Mouse (Mus musculus) limb, embryonic 15.5 days (tissue): ENCODE measurements at regions not wholly inside any gene's neighbourhood (a gene's known extent, or its start where the extent isn't known, plus 50 kb on each side); places are given as distances from the start of the nearest gene placed in this dataset.
A peak's percentile ranks its signal among the peaks of the same experiment; 100 is the strongest.

Source experiments
- ATAC-seq: fragments of 200-750 bp; cut with Nextera tagmentation; 2 replicates; pipeline ENCODE4 v1.8.0; 2017; ENCODE audit warnings: low read depth, moderate TSS enrichment; ENCODE audit not compliant: insufficient number of reproducible peaks, low FRiP score, low TSS enrichment
- H3K27ac ChIP-seq: fragments of 300-500 bp; sonication (generic); 2 replicates; pipeline ENCODE4 v1.5.1; 2015; ENCODE audit warnings: moderate library complexity, mild to moderate bottlenecking, inconsistent platforms
- H3K27me3 ChIP-seq: fragments of 300-500 bp; sonication (generic); 2 replicates; pipeline ENCODE4 v1.6.1; 2015; ENCODE audit warnings: inconsistent platforms
- H3K36me3 ChIP-seq: fragments of 300-500 bp; sonication (generic); 2 replicates; pipeline ENCODE4 v1.6.1; 2015; ENCODE audit warnings: inconsistent platforms
- H3K4me1 ChIP-seq: fragments of 300-500 bp; sonication (generic); 2 replicates; pipeline ENCODE4 v1.6.1; 2015; ENCODE audit warnings: inconsistent platforms
- H3K4me2 ChIP-seq: fragments of 300-500 bp; sonication (generic); 2 replicates; pipeline ENCODE4 v1.6.1; 2015; ENCODE audit warnings: mild to moderate bottlenecking, inconsistent platforms
- H3K4me3 ChIP-seq: fragments of 300-500 bp; sonication (generic); 2 replicates; pipeline ENCODE4 v1.5.1; 2015; ENCODE audit warnings: mild to moderate bottlenecking, inconsistent platforms
- H3K9ac ChIP-seq: fragments of 300-500 bp; sonication (generic); 2 replicates; pipeline ENCODE4 v1.6.1; 2015; ENCODE audit warnings: inconsistent platforms
- H3K9me3 ChIP-seq: fragments of 300-500 bp; sonication (generic); 2 replicates; pipeline ENCODE4 v1.6.1; 2016; ENCODE audit warnings: inconsistent platforms
- WGBS: fragments of 180-500 bp; shearing (Covaris S2); methylation state at CpG from one replicate; pipeline ENCODE4 v1.1.7; 2015; 5-methylcytosine and 5-hydroxymethylcytosine counted together

GRCm38 (mm10) chr5:119739386-119739785 is 68.9 kb downstream of the Tbx3 start:
- Histone ChIP-seq H3K4me3 (no peak overlapping the region), H3K27ac (no peak overlapping the region), H3K4me1 (no peaks in the 10 kb centered on the region), H3K9me3 (no peaks in the 10 kb centered on the region), H3K9ac (no peak overlapping the region), H3K27me3 (peaks cover 13% of the 10 kb centered on the region), H3K4me2 (no peak overlapping the region), H3K36me3 (no peaks in the 10 kb centered on the region)
- 77% methylated on average over 4 of the region's 4 CpGs for WGBS
- no peak for ATAC-seq

- WGBS, result 3% methylated on average over 6 of the region's 6 CpGs
- H3K4me2 ChIP-seq, result peak overlapping the region; percentile 27; the same call in 1 of the 2 replicates
- ATAC-seq, result no peak; the same call in 1 of the 2 replicates
Measured at GRCm38 (mm10) chr5:119741116-119741515, 70.6 kb downstream of the Tbx3 start.

GRCm38 (mm10) chr5:119743733-119744132 is 73.3 kb downstream of the Tbx3 start:
- peaks cover 9% of the 10 kb centered on the region for H3K4me1 ChIP-seq
- WGBS, result 74% methylated on average over 10 of the region's 10 CpGs
- H3K4me2 ChIP-seq, result no peak overlapping the region
- H3K4me3 ChIP-seq, result no peak overlapping the region
- H3K27ac ChIP-seq, result no peak overlapping the region
- no peak for ATAC-seq
- no peaks in the 10 kb centered on the region for H3K36me3 ChIP-seq
- H3K27me3 ChIP-seq, result peaks cover 38% of the 10 kb centered on the region
- H3K9ac ChIP-seq, result no peak overlapping the region
- no peaks in the 10 kb centered on the region for H3K9me3 ChIP-seq

More at GRCm38 (mm10) chr5:119741116-119741515, 70.6 kb downstream of the Tbx3 start:
- H3K9ac ChIP-seq, result no peak overlapping the region
- peaks cover 18% of the 10 kb centered on the region for H3K27me3 ChIP-seq
- no peaks in the 10 kb centered on the region for H3K36me3 ChIP-seq
- no peaks in the 10 kb centered on the region for H3K4me1 ChIP-seq
- H3K9me3 ChIP-seq, result no peaks in the 10 kb centered on the region
- H3K4me3 ChIP-seq, result no peak overlapping the region
- H3K27ac ChIP-seq, result no peak overlapping the region

DNA sequence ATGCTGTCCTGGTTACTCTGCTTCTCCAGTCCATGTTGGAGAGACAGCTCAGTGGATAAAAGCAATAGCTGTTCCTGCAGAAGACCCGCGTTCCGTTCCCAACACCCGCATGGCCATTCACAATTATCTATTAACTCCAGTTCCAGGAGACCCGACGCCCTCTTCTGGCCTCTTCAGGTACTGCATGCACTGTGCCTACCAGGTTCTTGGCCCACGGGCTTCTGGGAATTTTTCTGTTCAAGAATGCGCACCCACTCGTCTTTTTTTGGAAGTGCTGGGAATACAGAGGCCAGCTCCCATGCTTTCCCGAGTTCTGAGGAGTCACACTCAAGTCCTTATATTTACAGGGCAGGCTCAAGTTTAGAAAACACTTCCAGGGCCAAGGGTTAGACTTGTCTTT is 76.6 kb downstream of the Tbx3 start:
- WGBS, result 72% methylated on average over 10 of the region's 10 CpGs
- peaks cover 56% of the 10 kb centered on the region for H3K27me3 ChIP-seq
- peaks cover 10% of the 10 kb centered on the region for H3K4me1 ChIP-seq
- no peak overlapping the region for H3K27ac ChIP-seq
- H3K4me2 ChIP-seq, result no peak overlapping the region
- no peak overlapping the region for H3K4me3 ChIP-seq
- H3K9me3 ChIP-seq, result no peaks in the 10 kb centered on the region
- H3K9ac ChIP-seq, result no peak overlapping the region
- H3K36me3 ChIP-seq, result no peaks in the 10 kb centered on the region
- ATAC-seq, result no peak

- H3K27me3 ChIP-seq, result peaks cover 48% of the 10 kb centered on the region
- ATAC-seq, result no peak
- H3K4me3 ChIP-seq, result peak overlapping the region; percentile 19
- WGBS, result 2% methylated on average over 21 of the region's 21 CpGs
- no peaks in the 10 kb centered on the region for H3K36me3 ChIP-seq
- no peaks in the 10 kb centered on the region for H3K9me3 ChIP-seq
- peak overlapping the region; percentile 31 for H3K4me2 ChIP-seq
- no peak overlapping the region for H3K9ac ChIP-seq
- H3K4me1 ChIP-seq, result peaks cover 10% of the 10 kb centered on the region
- no peak overlapping the region for H3K27ac ChIP-seq
Measured at GRCm38 (mm10) chr5:119748667-119749066, 78.2 kb downstream of the Tbx3 start.

- Histone ChIP-seq H3K27ac (no peak overlapping the region), H3K4me3 (no peak overlapping the region), H3K4me2 (peak overlapping the region; percentile 31; the same call in 1 of the 2 replicates), H3K9me3 (no peaks in the 10 kb centered on the region), H3K27me3 (peaks cover 48% of the 10 kb centered on the region), H3K36me3 (no peaks in the 10 kb centered on the region), H3K9ac (no peak overlapping the region), H3K4me1 (peaks cover 10% of the 10 kb centered on the region)
- ATAC-seq, result no peak
- WGBS, result 10% methylated on average over 15 of the region's 17 CpGs
Measured at GRCm38 (mm10) chr5:119749153-119749552, 78.7 kb downstream of the Tbx3 start.

- Histone ChIP-seq H3K9me3 (no peaks in the 10 kb centered on the region), H3K4me1 (peaks cover 8% of the 10 kb centered on the region; the same call in 1 of the 2 replicates), H3K4me3 (no peak overlapping the region), H3K4me2 (no peak overlapping the region), H3K27ac (no peak overlapping the region), H3K9ac (no peak overlapping the region), H3K27me3 (peaks cover 6% of the 10 kb centered on the region), H3K36me3 (no peaks in the 10 kb centered on the region)
- peak; percentile 35; the same call in 1 of the 2 replicates for ATAC-seq
- 14% methylated on average over 9 of the region's 9 CpGs for WGBS
Measured at GRCm38 (mm10) chr5:119755782-119756181, 76.7 kb upstream of the Tbx5 start.

- Histone ChIP-seq H3K9me3 (no peaks in the 10 kb centered on the region), H3K36me3 (no peaks in the 10 kb centered on the region), H3K27ac (no peak overlapping the region), H3K4me2 (no peak overlapping the region), H3K4me3 (no peak overlapping the region), H3K4me1 (peaks cover 12% of the 10 kb centered on the region), H3K27me3 (no peaks in the 10 kb centered on the region), H3K9ac (no peak overlapping the region)
- 75% methylated on average over 4 of the region's 4 CpGs for WGBS
- no peak for ATAC-seq
Measured at GRCm38 (mm10) chr5:119758880-119759279, 73.6 kb upstream of the Tbx5 start.

- WGBS, result 79% methylated on average over 4 of the region's 4 CpGs
- H3K4me1 ChIP-seq, result peaks cover 9% of the 10 kb centered on the region
- no peak for ATAC-seq
- no peak overlapping the region for H3K4me3 ChIP-seq
- H3K9ac ChIP-seq, result no peak overlapping the region
- H3K4me2 ChIP-seq, result no peak overlapping the region
- H3K9me3 ChIP-seq, result no peaks in the 10 kb centered on the region
- H3K36me3 ChIP-seq, result no peaks in the 10 kb centered on the region
- peaks cover 10% of the 10 kb centered on the region; the same call in 1 of the 2 replicates for H3K27me3 ChIP-seq
- H3K27ac ChIP-seq, result no peak overlapping the region
Measured at GRCm38 (mm10) chr5:119762102-119762501, 70.4 kb upstream of the Tbx5 start.

- Histone ChIP-seq H3K27me3 (peaks cover 18% of the 10 kb centered on the region; the same call in 1 of the 2 replicates), H3K27ac (no peak overlapping the region; the same call in 1 of the 2 replicates), H3K9me3 (no peaks in the 10 kb centered on the region), H3K36me3 (no peaks in the 10 kb centered on the region), H3K9ac (no peak overlapping the region), H3K4me1 (peaks cover 13% of the 10 kb centered on the region), H3K4me2 (no peak overlapping the region), H3K4me3 (no peak overlapping the region)
- ATAC-seq, result peak; percentile 54; the same call in 1 of the 2 replicates
- WGBS, result 22% methylated on average over 7 of the region's 7 CpGs
Measured at GRCm38 (mm10) chr5:119763337-119763736, 69.1 kb upstream of the Tbx5 start.

GRCm38 (mm10) chr5:119766372-119766771 is 66.1 kb upstream of the Tbx5 start:
- H3K27me3 ChIP-seq, result peaks cover 24% of the 10 kb centered on the region; the same call in 1 of the 2 replicates
- H3K27ac ChIP-seq, result no peak overlapping the region
- H3K4me3 ChIP-seq, result no peak overlapping the region
- H3K4me1 ChIP-seq, result peaks cover 13% of the 10 kb centered on the region
- H3K36me3 ChIP-seq, result no peaks in the 10 kb centered on the region
- 0 out of 2 replicates have a peak, but pooled peaks have one; percentile 38 for ATAC-seq
- no peak overlapping the region for H3K9ac ChIP-seq
- H3K4me2 ChIP-seq, result no peak overlapping the region
- WGBS, result 27% methylated on average over 13 of the region's 13 CpGs
- H3K9me3 ChIP-seq, result no peaks in the 10 kb centered on the region

DNA sequence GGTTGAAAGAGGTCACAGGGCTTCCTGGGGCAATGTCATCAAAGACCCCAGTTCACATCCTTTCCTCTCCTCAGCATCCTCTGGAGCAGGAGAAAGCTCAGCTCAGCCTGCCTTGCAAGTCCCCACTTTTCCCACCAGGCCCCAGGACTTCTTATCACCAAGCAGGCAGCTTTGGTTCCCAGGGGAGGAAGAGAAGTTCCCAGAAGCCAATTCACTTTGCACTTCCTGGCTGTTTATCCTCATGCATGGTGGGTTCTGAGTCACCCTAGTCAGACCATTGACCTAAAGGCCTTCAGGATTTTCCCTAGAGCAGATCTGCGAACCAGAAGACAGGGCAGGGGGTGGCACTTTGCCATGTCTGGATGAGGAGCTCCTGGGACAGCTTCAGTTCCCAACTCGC is 61.5 kb upstream of the Tbx5 start:
- H3K4me3 ChIP-seq, result no peak overlapping the region
- peaks cover 27% of the 10 kb centered on the region; the same call in 1 of the 2 replicates for H3K27me3 ChIP-seq
- peaks cover 8% of the 10 kb centered on the region for H3K4me1 ChIP-seq
- H3K4me2 ChIP-seq, result no peak overlapping the region
- 70% methylated on average over 2 of the region's 2 CpGs for WGBS
- H3K9me3 ChIP-seq, result no peaks in the 10 kb centered on the region
- no peaks in the 10 kb centered on the region for H3K36me3 ChIP-seq
- ATAC-seq, result no peak
- no peak overlapping the region for H3K27ac ChIP-seq
- H3K9ac ChIP-seq, result no peak overlapping the region
